Mouse (Mus musculus): ENCODE data around the gene Tbc1d2.

DNA sequence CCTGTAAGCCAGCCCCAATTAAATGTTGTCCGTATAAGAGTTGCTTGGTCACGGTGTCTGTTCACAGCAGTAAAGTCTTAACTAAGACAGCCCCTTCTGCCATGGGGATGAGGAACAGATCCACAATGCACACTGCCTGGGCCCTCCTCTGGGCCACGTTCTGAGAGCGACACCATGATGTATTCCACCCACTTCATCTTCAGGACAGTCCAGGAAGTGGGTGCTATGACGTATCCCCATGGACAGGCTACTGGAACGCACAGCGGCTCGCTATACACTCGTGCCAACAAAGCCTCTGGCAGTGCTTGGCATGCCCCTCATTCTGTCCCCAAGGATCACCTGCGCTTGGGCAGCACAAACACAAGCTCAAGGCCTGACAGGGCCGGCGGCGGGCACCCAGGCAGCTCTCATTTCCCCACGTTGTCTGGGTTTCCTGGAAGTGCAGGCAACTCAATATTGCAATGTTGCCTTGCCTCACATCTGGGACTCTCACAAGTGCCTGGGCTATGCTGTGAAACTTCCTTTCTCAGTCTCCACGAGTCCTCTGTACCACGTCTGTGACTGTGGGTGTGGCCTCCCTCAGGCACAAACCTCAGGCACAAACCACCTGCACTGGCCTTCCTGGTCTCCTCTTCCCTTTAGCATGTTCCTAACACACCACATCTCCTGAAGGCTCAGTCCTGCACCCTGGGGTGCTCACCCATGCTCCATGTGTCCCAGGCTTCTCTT is 14.1 kb downstream of the Tbc1d2 start:
- TF ChIP-seq EP300 (IDR thresholded peaks at IDR 0.05; ENCODE audit: insufficient read depth, low read depth, low read length): no peak
- TF ChIP-seq CTCF (IDR thresholded peaks at IDR 0.05): no peak
